Mouse (Mus musculus) cerebellum, postnatal 25 days (tissue): ENCODE results near the gene Srrm2.

ENCODE experiments used
- DNase-seq, 2 experiments: peaks; one replicate each; pipeline ENCODE4 v3.0.0; 2021; ENCODE audit warnings: mixed read lengths in 2 of 2

Srrm2 gene

DNA sequence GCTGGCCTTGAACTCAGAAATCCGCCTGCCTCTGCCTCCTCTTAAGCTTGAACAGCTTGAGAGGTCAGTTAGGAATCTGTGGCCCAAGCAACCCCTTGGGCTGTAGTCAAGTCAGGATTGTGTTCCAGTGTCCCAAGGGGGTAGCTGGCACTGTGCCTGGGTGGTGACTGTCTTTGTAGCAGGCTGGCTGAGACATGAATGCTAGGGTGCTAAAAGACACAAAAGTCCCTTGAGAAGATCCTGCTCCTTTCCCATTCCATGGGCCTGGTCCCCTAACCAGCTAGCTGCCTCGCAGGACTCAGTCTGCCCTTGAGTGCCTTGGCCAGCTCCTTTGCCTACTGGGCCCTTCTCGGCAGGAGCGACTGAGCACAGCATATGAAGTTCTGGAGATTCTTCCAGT lies 72.6 kb downstream of the Srrm2 start:
- peak in 1 of 2 experiments; percentile 26 for DNase-seq

DNA sequence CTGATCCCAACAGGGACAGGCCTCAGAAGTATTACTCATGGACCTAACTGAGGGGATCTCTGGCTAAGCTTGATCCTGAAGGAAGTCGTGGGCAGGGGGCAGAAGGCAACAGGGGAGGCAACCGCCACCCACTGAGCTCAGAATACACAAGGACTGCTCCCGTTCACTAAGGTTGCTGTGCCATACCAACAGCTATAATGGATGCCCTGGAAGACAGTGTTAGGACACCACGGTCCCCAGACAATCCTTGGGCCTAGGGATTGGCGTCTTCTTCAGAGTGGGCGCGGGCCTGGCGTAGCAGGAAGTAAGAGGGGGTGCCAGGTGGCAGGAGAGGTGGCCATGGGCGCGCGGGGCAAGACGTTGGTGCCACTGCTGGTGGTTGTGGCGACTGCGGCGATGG lies 77.4 kb downstream of the Srrm2 start, which contains the start of gene Prss21:
TSS of gene Prss21 (plus strand) at position 301 of the 400 bp plus-strand sequence.
- DNase-seq, result no peak

- DNase-seq, result no peak
These were observed 78.2 kb downstream of the Srrm2 start for GRCm38 (mm10) chr17:23868513-23868912.
